Mouse (Mus musculus) left cerebral cortex, postnatal 4 days (tissue): ENCODE results near the gene Clcnkb. TPM values are rescaled to one million over a fixed set of nuclear protein-coding genes. Genes with fewer than 3 reads are reported as not detected.

Experiments
- DNase-seq: peaks from one replicate; pipeline ENCODE4 v3.0.0-alpha.2; 2022
- intact Hi-C: fragments of 180-260 bp; cut with DNase I; formaldehyde crosslinking; loops from one replicate; pipeline ENCODE4 v1.15.1; 2025
- total RNA-seq, 2 experiments: library from RNA; stranded (reverse); gene quantifications; 2 replicates each; pipeline ENCODE4 v1.2.3; 2021

The Clcnkb gene
- total RNA-seq, 2 experiments from 2014 or later: not detected

- intact Hi-C loops: no loop called here
- DNase-seq: no peak
These were observed 23.4 kb upstream of the Clcnkb start for GRCm38 (mm10) chr4:141439083-141439803.

DNA sequence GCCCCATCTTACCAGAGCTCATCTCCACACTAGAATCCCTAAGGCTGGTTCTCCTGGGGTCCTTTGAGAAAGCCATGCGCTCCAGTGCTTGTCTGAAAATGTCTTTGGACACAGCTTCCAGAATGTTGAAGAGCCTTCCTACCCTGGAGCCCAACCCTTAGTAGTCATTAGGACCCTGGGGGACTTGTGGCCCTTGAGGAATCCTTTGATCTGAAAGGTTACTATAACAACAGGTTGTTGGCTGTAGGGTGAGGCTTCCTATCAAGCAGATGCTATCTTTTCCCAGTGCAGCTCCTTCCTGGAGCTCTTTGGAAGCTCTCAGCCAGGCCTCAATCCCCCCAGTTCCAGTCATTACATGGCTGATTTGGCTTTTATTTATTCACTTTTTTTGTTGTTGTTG lies 20.2 kb upstream of the Clcnkb start, which contains the start of gene Srarp:
TSS of gene Srarp (minus strand) at position 132 of the 400 bp plus-strand sequence.
- intact Hi-C loops: no loop called here

DNA sequence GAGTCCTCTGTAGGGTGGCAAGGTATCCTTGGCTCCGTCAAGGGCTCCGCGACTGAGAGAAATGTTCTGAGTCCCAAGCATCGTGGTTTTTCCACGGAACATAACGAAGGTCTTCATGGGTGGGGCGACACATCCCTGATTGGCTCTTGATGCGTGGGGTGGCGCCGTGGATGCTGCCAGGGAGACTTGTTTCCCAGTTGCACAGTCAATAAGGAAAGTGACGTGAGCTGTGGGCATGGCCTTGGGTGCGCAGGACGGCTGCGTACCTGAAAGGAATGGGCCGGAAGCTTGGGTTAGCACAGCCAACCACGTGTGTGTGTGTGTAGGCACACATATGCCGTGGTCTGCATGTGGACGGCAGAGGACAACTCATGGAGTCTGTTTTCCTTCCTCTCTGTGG lies 17.4 kb upstream of the Clcnkb start:
- intact Hi-C loops: no loop called here
- DNase-seq: no peak

More for the DNA sequence above, 20.2 kb upstream of the Clcnkb start, which contains the start of gene Srarp:
- DNase-seq: no peak

DNA sequence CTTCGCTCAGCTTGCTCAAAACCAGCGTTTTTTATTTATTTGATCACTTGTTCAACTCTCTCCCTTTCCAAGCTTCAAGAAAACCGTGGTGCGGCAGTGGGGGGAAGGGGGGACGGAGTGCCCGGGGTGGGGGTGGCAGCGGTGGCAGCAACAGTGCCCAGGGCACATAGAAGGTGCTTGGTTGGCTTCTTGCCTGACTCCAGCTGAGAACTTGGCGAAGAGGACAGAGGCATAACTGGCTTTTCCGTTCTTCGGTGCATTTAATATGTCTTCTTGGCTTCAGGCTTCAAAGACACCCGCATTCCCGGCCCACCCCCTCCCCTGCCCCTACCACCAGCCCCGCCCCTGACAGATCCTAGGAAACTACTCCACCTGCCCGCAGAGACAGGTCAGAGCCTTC lies 16.9 kb upstream of the Clcnkb start:
- intact Hi-C loops: no loop called here
- DNase-seq: peak; percentile 67

DNA sequence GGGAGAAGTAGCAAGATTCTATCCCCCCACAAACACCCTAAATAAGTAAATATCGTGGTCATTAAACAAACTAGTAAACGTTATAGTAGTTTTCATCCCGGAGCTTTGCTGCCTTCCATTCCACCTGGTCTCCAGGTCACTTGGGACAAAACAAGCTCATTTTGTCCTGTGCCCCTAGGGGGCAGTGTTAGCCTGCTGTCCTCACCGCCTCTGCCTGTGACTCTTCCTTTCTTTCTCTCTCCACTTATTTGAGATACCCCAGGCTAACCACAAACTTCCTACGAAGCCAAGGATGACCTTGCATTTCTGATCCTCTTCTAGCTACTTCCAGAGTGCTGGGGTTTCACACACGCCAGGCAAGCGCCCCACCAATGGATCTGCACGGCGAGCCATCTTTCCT lies 15.2 kb upstream of the Clcnkb start:
- intact Hi-C loops: no loop called here
- DNase-seq: peak; percentile 68

DNA sequence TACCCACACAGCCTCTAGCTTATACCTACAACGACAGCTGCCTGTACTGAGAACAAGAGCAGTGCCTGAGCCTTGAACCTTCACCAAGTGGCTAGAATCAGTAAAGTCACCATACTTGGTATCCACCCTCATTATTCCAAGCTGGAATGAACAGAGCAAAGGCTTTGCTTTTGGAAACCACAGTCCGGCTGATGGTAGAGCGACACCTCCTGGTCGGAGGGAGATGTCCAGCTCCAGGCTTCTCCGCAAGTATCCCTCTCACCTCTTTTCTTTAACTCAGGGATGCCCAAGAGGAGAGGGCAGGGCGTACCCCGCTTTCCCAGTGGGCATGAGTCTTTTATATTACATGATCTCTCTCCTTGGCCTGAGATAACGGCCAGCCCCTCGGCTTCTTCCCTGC lies 14.0 kb upstream of the Clcnkb start:
- intact Hi-C loops: no loop called here

GRCm38 (mm10) chr4:141429381-141429780 lies 13.6 kb upstream of the Clcnkb start:
- no peak for DNase-seq
- intact Hi-C loops: no loop called here

More for the DNA sequence above, 14.0 kb upstream of the Clcnkb start:
- DNase-seq: peak; percentile 36

GRCm38 (mm10) chr4:141427921-141428320 lies 12.1 kb upstream of the Clcnkb start:
- intact Hi-C loops: no loop called here
- DNase-seq: no peak

DNA sequence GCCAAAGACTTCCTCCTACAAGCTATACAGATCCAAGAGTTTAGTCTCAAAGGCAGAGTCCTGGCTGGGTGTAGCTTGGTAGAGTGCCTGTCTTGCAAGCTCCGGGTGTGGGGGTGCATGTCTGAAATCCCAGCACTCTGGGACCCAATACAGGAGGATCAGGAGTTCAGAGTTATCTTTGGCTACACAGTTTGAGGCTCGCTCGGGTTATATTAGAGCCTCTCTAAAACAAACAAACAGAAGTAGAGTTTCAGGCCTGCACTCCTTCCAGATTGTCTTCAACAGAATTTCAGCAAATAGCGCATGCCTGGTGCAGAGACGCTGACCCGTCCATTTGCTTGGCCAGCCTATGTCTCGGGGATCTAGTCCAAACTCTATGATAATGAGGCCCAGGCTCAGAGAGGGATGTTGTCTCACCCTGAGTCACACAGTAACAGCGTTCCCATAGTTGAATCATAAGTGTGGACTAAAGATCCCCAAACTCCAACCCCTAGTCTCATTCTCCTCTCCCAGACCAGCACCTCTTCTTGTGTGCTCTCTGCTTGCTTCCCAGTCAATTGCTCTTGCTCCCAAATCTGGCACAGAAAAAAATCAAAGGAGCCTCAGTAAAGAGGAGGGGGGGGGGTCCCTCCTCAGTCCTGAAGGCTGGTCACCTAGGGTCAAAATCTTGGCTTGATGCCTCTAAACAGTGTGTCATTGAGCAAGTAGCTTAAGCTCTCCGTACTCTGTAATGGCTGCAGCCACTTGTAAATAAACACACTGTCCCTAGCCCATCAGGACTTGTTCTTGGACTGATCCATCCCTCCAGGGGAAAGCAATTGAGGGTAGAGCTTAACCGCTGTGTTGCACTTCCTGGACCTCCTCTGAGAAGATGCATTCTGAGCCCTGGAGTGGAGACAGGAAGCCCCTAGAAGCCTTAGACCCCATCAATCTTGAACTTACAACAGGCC lies 11.3 kb upstream of the Clcnkb start:
- intact Hi-C loops: no loop called here
- no peak for DNase-seq

DNA sequence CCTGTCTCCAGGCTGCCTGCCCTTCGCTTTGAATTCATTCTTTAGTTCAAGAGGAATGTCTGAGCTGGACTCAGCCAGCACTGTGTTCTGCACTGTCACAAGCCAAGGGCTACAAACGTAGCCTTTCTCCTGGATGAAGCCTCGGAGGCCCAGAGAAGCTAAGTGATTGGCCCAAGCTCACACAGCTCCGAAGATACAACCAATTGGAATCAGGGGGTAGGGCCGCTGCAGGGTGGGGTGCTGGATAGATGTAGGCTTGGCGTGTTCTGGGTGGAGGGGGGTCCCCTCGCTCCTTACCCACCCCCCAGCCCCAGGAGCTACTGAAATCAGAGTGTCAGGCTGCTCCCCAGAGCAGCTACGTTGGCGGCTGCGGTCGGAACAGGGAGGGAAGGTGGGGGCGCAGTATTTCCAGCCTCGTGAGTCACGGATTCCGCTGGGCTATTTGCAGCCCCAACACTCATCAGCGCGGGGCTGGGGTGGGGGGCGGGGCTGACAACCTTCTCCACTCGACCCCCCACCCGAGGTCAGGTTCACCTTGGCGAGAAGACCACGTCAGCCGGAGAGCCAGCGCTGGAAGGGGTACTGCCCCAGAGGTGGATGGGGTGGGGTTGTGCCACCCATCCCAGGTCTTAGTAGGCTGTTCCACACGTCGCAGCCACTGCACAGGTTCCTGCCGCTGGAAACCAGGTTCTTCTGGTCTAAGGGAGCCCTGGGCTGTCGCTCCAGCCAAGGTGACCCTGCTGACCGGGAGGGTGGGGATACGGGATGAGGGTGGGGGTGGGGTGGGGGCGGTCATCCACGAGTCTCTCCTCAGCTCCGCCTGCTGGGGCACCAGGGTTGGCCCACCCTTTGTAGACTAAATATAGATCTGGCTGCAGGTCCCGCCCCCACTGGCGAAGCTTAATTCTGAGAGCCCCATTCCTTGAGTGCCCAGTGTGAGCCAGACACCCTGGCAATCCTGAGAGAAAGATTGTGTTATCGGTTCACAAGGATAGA lies 10.0 kb upstream of the Clcnkb start:
- intact Hi-C loops: no loop called here
- DNase-seq: peak; percentile 32

GRCm38 (mm10) chr4:141423691-141424431 lies 8.0 kb upstream of the Clcnkb start:
- intact Hi-C loops: no loop called here
- no peak for DNase-seq

GRCm38 (mm10) chr4:141423288-141423687 lies 7.5 kb upstream of the Clcnkb start:
- intact Hi-C loops: no loop called here
- DNase-seq: no peak

DNA sequence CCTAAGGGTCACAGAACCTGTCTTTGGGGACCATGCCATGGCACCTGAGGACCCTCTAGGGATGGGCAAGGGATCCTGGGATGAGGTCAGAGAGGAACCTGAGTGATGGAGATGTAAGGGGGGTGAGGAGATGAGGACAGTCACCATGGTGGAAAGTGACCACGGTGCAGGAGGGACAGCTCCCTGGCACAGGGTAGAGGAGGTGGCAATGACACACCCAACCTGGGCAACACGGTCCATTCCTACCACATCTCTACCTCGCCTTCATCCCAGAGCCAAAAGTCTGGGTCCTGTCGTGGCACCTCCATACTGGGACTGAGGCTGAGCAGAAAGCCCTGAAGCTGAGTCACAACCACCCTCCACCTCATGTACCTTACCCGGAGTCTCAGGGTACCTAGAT lies 7.0 kb upstream of the Clcnkb start:
- intact Hi-C loops: no loop called here
- DNase-seq: no peak

DNA sequence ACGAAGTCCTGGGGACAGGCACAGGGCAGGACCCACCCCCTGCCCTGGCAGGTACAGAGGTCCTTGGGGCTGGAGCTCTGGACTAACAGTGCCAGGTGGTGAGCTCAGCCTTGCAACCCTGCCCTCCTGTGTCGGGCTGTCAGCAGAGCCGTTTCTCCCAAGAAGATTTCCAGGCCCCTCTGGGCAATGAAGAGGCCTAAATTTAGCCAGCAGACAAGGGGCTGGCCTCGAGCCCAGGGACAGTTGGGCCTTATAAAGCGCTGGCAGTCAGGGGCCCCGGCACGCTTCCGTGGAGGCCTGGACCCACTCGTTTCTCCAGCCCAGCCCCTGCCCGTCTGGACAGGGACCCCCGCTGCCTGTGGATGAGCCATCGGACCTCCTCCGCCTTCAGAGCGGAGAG lies 5.6 kb upstream of the Clcnkb start:
- peak; percentile 78 for DNase-seq
- intact Hi-C loops: no loop called here

- intact Hi-C loops: no loop called here
- DNase-seq: no peak
These were observed 5.1 kb upstream of the Clcnkb start for GRCm38 (mm10) chr4:141420886-141421285.

GRCm38 (mm10) chr4:141420192-141420829 lies 4.5 kb upstream of the Clcnkb start, which contains the start of gene Hspb7:
Hspb7 (plus strand) TSS chr4:141420779.
- intact Hi-C loops: no loop called here
- DNase-seq: no peak

- intact Hi-C loops: no loop called here
- no peak for DNase-seq
These were observed 3.8 kb upstream of the Clcnkb start for GRCm38 (mm10) chr4:141419398-141420191.

GRCm38 (mm10) chr4:141411430-141411992 lies 4.3 kb downstream of the Clcnkb start:
- DNase-seq: no peak
- intact Hi-C loops: no loop called here
